Mouse (Mus musculus): Measurements from ENCODE around the gene Spag6. TPM values are rescaled to one million over a fixed set of nuclear protein-coding genes. Genes with fewer than 3 reads are reported as not detected.

The Spag6 gene
- 0.20 and 0.31 TPM in 2 replicates for polyA plus RNA-seq (2015; fragmentation: Nextera tagmentation; extraction: Ambion mirVana)

DNA sequence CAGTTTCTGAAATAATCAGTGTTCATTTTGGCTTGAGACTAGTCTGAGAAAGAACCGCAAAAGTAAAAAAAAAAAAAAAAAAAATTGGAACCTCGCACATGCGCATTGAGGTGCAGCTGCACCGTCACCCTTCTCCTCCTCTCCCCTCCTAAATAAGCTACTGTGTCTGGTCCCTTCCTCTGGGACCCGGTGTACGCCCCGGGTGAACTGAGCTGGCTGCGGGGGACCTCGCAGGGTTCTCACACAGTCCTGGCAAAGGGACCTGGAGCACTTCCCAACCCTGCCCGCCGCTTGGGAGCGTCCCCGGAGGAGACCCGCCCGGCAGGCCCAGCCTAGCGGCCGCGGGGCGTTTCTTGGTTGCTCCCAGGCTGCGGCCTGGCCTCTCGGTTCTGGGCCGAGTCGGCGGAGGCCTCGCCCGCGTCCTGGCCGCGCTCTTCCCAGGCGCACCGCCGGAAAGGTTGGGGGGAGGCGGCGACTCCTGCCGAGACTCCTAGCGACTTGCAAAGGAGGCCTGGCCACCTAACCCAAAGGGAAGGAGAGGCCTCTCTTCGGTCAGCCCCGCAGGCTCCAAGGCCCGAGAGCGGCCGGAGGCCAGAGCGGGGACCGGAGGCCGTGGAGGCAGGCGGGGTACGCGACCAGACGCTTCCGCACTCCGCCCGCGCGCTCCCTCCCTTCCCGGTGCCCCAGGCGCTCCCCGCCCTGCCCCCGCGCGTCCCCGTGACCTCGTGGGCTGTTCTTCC, at the start of gene Spag6:
Gene Spag6, plus strand, starts transcription at position 162 of the 740 bp plus-strand sequence.
- Histone ChIP-seq H3K36me3 (no peaks in the 10 kb centered on the region), H3K27me3 (peaks cover 73% of the 10 kb centered on the region), H3K9me3 (no peaks in the 10 kb centered on the region), H3K4me1 (peaks cover 30% of the 10 kb centered on the region), H3K4me3 (peak within 1 kb of the TSS; percentile 71), H3K27ac (peak within 1 kb of the TSS; percentile 72), H3K4me2 (peak within 1 kb of the TSS; percentile 96), H3K9ac (peak within 1 kb of the TSS; percentile 85)
- under 1% methylated on average over 60 of the region's 61 CpGs for WGBS
- ATAC-seq (ENCODE audit: insufficient number of reproducible peaks, low FRiP score, low TSS enrichment, low read depth), result peak; percentile 81

GRCm38 (mm10) chr2:18648563-18648962, 45.3 kb upstream of the Spag6 start:
- no peak for ATAC-seq (ENCODE audit: insufficient number of reproducible peaks, low FRiP score, low TSS enrichment, low read depth)
- H3K27me3 ChIP-seq, result no peaks in the 10 kb centered on the region
- H3K4me2 ChIP-seq, result no peak overlapping the region
- H3K27ac ChIP-seq, result no peak overlapping the region
- no peaks in the 10 kb centered on the region for H3K36me3 ChIP-seq
- no peaks in the 10 kb centered on the region for H3K9me3 ChIP-seq
- H3K4me3 ChIP-seq, result no peak overlapping the region
- no peak overlapping the region for H3K9ac ChIP-seq
- 83% methylated on average over 4 of the region's 4 CpGs for WGBS
- no peaks in the 10 kb centered on the region for H3K4me1 ChIP-seq

DNA sequence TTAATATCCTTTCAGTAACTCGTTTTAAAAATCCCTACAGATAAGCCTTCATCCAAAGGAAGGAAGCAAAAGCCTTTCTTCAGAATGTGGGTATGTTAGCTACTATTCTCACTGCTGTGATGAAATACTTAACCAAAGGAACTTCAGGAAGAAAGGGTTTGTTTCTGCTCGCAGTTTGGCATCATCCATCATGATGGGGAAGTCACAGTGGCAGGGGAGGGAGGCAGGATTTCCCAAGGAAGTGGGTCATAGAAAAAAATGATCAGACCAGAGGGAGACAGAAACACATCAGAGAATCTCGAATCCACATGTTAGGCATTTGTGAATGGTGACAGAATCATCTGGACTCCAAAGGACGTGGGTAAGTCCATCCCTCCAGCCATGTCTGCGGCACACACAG, 39.0 kb upstream of the Spag6 start:
- H3K4me3 ChIP-seq, result no peak overlapping the region
- no peaks in the 10 kb centered on the region for H3K27me3 ChIP-seq
- 55% methylated on average over 5 of the region's 5 CpGs for WGBS
- no peaks in the 10 kb centered on the region for H3K36me3 ChIP-seq
- no peak overlapping the region for H3K4me2 ChIP-seq
- no peak overlapping the region for H3K9ac ChIP-seq
- H3K4me1 ChIP-seq, result no peaks in the 10 kb centered on the region
- no peaks in the 10 kb centered on the region for H3K9me3 ChIP-seq
- no peak for ATAC-seq (ENCODE audit: insufficient number of reproducible peaks, low FRiP score, low TSS enrichment, low read depth)
- no peak overlapping the region for H3K27ac ChIP-seq

GRCm38 (mm10) chr2:18664003-18664402, 29.8 kb upstream of the Spag6 start:
- H3K36me3 ChIP-seq, result no peaks in the 10 kb centered on the region
- H3K27me3 ChIP-seq, result no peaks in the 10 kb centered on the region
- H3K9ac ChIP-seq, result no peak overlapping the region
- no peak for ATAC-seq (ENCODE audit: insufficient number of reproducible peaks, low FRiP score, low TSS enrichment, low read depth)
- H3K27ac ChIP-seq, result no peak overlapping the region
- WGBS, result 84% methylated on average over 3 of the region's 3 CpGs
- H3K9me3 ChIP-seq, result no peaks in the 10 kb centered on the region
- H3K4me2 ChIP-seq, result no peak overlapping the region
- no peaks in the 10 kb centered on the region for H3K4me1 ChIP-seq
- H3K4me3 ChIP-seq, result no peak overlapping the region

DNA sequence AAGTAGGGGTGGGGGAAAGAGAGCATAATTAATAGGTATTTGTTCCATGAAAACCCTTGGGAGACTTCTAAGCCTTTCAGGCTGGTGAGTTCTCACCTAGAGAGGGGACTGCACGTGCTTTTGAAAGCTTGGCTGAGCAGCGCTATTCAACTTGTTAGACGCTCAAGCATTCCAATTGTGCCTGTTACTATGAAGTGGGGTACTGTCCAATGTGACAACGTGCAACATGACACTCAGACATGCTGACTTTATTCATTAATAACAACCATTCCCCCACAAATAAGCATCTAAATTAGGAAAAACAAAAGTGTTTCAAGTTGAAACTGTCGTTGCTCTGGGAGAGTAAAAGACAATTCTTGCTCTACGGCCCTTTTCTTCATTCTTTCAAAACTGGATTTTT, 22.8 kb upstream of the Spag6 start:
- 44% methylated on average over 6 of the region's 6 CpGs for WGBS
- H3K9ac ChIP-seq, result no peak overlapping the region

GRCm38 (mm10) chr2:18672133-18672765, 21.6 kb upstream of the Spag6 start, which contains the start of gene Commd3:
TSS of gene Commd3 (plus strand) at chr2:18672384.
- Histone ChIP-seq H3K27ac (peak within 1 kb of the TSS; percentile 96), H3K9ac (peak within 1 kb of the TSS; percentile 96), H3K27me3 (no peaks in the 10 kb centered on the region), H3K4me3 (peak within 1 kb of the TSS; percentile 89), H3K36me3 (no peaks in the 10 kb centered on the region), H3K4me2 (peak within 1 kb of the TSS; percentile 66), H3K4me1 (peaks cover 8% of the 10 kb centered on the region; the same call in 1 of the 2 replicates), H3K9me3 (no peaks in the 10 kb centered on the region)
- ATAC-seq (ENCODE audit: insufficient number of reproducible peaks, low FRiP score, low TSS enrichment, low read depth), result peak; percentile 88
- WGBS, result under 1% methylated on average over 89 of the region's 91 CpGs

More for the DNA sequence above, 22.8 kb upstream of the Spag6 start:
- Histone ChIP-seq H3K27me3 (no peaks in the 10 kb centered on the region), H3K4me3 (no peak overlapping the region), H3K27ac (no peak overlapping the region), H3K9me3 (no peaks in the 10 kb centered on the region), H3K4me1 (peaks cover 5% of the 10 kb centered on the region; the same call in 1 of the 2 replicates), H3K4me2 (no peak overlapping the region), H3K36me3 (no peaks in the 10 kb centered on the region)
- no peak for ATAC-seq (ENCODE audit: insufficient number of reproducible peaks, low FRiP score, low TSS enrichment, low read depth)

DNA sequence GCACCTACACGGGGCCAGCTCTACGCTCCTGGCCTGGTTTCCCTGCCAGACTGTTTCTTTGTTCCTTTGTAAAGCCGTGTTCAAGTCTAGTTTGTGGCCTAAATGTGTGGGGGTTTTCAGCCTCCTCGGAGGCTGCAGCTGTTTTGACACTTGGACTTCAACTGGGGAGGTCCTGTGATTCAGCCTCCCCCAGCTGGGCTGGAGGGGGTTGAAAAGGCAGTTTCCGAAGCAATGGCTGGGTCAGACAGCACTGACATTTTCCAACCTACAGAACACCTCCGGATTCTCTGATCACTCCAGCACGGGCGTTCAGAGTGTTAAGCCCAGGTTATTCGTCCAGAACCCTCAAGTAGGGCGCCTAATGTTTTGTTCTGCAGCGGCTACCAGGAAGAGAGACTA, 21.1 kb upstream of the Spag6 start:
- Histone ChIP-seq H3K9ac (peak overlapping the region; percentile 96), H3K4me3 (peak overlapping the region; percentile 89), H3K27me3 (no peaks in the 10 kb centered on the region), H3K4me2 (peak overlapping the region; percentile 66), H3K4me1 (peaks cover 8% of the 10 kb centered on the region; the same call in 1 of the 2 replicates), H3K36me3 (no peaks in the 10 kb centered on the region), H3K27ac (peak overlapping the region; percentile 96), H3K9me3 (no peaks in the 10 kb centered on the region)
- under 1% methylated on average over 11 of the region's 11 CpGs for WGBS
- no peak for ATAC-seq (ENCODE audit: insufficient number of reproducible peaks, low FRiP score, low TSS enrichment, low read depth)

DNA sequence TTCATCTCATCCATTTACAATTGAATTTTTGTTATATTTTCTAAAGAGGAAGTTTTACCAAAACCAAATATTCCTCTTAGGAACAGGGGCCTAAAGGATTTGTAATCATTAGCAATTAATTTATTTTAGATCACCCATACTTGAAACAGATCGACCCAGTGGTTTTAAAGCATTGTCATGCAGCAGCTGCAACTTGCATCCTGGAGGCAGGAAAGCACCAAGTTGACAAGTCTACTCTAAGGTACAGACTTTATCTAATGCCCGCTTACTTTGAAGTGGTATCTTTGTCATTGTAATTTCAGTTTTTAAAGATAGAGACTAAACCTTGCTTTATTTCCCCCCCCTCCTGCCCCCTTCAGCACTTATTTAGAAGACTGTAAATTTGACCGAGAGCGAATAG, 20.1 kb upstream of the Spag6 start:
- Histone ChIP-seq H3K4me2 (no peak overlapping the region; the same call in 1 of the 2 replicates), H3K4me3 (no peak overlapping the region), H3K36me3 (no peaks in the 10 kb centered on the region), H3K9ac (no peak overlapping the region), H3K27ac (no peak overlapping the region), H3K4me1 (peaks cover 15% of the 10 kb centered on the region; the same call in 1 of the 2 replicates), H3K9me3 (no peaks in the 10 kb centered on the region), H3K27me3 (peaks cover 4% of the 10 kb centered on the region)
- ATAC-seq (ENCODE audit: insufficient number of reproducible peaks, low FRiP score, low TSS enrichment, low read depth), result no peak
- 55% methylated on average over 4 of the region's 4 CpGs for WGBS

DNA sequence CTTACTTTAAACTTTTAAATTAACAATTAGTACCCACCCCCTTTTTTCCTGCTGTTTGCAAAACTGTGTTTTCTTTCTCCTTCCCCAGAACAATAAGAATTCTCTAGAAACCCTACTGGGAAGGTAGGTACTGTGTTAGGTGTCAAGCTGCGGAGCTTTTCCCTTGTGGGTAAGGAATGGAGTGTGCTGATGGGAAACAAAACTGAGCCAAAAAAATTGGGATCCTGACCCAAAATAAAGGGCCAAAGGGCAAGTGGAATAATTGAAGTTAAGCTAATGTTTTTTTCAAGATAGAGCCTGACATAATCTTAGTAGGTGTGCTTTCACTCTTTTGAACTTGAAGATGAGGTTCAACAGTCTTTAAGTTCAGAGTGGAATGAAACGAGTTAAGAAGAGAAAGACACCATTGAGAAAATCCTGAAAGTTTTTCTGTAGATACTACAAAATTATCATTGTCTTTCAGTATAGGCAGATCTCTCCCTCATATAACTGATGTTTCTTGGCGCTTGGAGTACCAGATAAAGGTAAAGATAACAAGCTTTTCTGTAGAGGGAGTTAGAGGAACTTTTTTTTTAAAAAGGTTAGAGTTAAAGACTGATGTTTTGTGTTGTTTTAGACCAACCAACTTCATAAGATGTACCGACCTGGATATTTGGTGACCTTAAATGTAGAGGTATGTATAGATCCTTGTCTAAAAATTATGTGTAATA, 19.5 kb upstream of the Spag6 start:
- WGBS, result 77% methylated on average over 4 of the region's 4 CpGs
- H3K9me3 ChIP-seq, result no peaks in the 10 kb centered on the region
- ATAC-seq (ENCODE audit: insufficient number of reproducible peaks, low FRiP score, low TSS enrichment, low read depth), result no peak
- no peaks in the 10 kb centered on the region for H3K36me3 ChIP-seq
- H3K4me3 ChIP-seq, result no peak overlapping the region
- no peak overlapping the region for H3K27ac ChIP-seq
- peaks cover 15% of the 10 kb centered on the region; the same call in 1 of the 2 replicates for H3K4me1 ChIP-seq
- no peak overlapping the region for H3K9ac ChIP-seq
- peaks cover 9% of the 10 kb centered on the region for H3K27me3 ChIP-seq
- H3K4me2 ChIP-seq, result no peak overlapping the region

DNA sequence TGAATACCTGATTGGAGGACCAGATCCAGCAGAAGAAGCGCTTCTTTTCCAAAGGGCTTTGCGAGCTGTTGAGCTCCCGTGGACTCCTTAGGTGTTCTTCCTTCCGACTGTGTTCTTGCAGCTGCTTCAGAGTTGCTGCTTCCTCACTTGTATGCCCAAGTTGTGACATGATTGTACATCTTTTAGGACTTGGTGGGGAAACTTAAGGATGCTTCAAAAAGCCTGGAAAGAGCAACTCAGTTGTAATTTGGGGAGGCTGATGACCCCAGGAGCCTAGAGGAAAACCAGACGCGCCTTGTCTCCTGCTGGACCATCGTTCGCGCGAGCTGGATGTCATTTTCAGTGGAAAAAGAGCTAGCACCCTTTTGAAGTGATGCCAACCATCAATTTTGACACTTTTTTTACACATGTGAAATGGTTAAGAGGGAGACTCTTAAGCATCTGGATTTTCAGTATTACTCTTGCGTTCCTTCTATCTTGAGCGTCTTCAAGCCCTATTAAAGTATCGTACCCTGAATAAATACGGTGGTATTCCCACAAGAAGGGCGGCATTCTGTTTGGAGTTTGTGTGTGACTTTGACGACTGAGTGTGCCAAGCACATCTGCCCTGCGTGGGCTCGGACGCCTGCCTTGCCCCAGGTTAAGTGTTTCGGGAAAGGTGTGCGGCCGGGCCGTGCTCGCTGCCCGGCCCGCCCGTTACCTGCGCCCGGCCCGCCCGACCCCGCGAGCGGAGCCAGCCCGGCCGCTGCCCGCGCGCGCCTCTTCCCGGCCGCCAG, 18.0 kb upstream of the Spag6 start:
- WGBS, result 17% methylated on average over 36 of the region's 42 CpGs
- peak overlapping the region; percentile 75 for H3K4me3 ChIP-seq
- ATAC-seq (ENCODE audit: insufficient number of reproducible peaks, low FRiP score, low TSS enrichment, low read depth), result no peak
- peak overlapping the region; percentile 94 for H3K27ac ChIP-seq
- no peaks in the 10 kb centered on the region for H3K9me3 ChIP-seq
- H3K4me1 ChIP-seq, result peaks cover 22% of the 10 kb centered on the region
- peak overlapping the region; percentile 76 for H3K4me2 ChIP-seq
- H3K27me3 ChIP-seq, result peaks cover 18% of the 10 kb centered on the region
- no peaks in the 10 kb centered on the region for H3K36me3 ChIP-seq
- H3K9ac ChIP-seq, result peak overlapping the region; percentile 57

DNA sequence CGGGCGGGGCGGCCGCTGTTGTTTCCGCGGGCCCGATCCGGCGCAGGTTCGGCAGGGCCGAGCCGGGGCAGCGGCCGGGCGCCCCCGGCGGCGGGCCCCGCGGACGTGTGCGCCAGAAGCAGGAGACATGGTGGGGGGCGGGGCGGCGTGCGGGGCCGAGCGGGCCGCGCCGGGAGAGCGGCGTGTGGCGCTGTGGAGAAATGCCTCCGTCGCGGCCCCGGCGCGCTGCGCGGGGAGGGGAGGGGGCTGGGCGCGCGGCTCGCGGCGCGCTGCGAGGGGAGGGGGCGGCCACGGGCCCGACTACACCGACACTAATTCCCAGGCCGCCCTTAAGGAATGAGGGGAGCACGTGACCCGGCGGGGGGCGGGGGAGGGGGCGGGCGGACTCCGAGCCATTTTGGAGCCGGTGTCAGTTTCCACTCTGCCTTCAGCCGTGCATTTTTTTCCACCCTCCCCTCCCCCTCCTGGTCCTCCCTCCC, 17.3 kb upstream of the Spag6 start:
- ATAC-seq (ENCODE audit: insufficient number of reproducible peaks, low FRiP score, low TSS enrichment, low read depth), result peak; percentile 91

More for the DNA sequence above, 17.3 kb upstream of the Spag6 start:
- 0% methylated on average over 22 of the region's 64 CpGs for WGBS
- Histone ChIP-seq H3K9me3 (no peaks in the 10 kb centered on the region), H3K4me3 (peak overlapping the region; percentile 75), H3K9ac (peak overlapping the region; percentile 82), H3K4me2 (peak overlapping the region; percentile 76), H3K36me3 (no peaks in the 10 kb centered on the region), H3K27me3 (peaks cover 18% of the 10 kb centered on the region), H3K27ac (peak overlapping the region; percentile 94), H3K4me1 (peaks cover 26% of the 10 kb centered on the region)

Data from limb, embryonic 15.5 days (tissue).